ENCODE assay signal across 8 mouse cellular contexts in the genomic region with DNA sequence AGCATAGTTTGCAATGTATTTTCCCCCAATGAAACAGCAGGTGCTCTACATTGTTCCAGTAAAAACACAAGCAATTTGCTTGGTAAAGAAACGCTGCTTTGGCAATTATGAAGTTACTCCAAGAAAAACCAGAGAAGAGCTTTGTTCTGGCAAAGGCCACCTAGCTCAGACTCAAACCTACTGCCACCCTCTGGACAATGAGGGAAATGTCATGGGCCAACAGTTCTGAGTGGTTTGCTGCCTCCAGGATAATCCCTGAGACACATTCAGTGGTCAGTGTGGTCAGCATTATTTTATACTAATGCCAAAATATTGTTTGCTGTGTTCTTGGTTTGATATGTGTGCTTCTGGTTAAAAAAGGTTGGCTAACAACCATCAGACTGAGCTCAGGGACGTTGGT. TPM values are rescaled to one million over a fixed set of nuclear protein-coding genes. Genes with fewer than 3 reads are reported as not detected.
DNase-seq lines count a peak whose midpoint lies in the region; ATAC-seq and TF ChIP-seq lines count a peak whose summit lies in the region.

No protein-coding gene starts in this region.

- H3K27me3 ChIP-seq in liver, adult 2 months (ENCODE audit: control insufficient read depth, insufficient read depth, low read length) = no peaks in the 10 kb centered on the region
- H3K27me3 ChIP-seq in liver, embryonic 11.5 days (replicated peaks; ENCODE audit: control insufficient read depth, insufficient read depth, low read length) = no peaks in the 10 kb centered on the region
- no peaks in the 10 kb centered on the region for H3K27me3 ChIP-seq in neural tube, embryonic 14.5 days (ENCODE audit: control insufficient read depth, insufficient read depth, low read length)

- no peak for ATAC-seq in liver, embryonic 11.5 days (replicated peaks; ENCODE audit: low FRiP score)
- ATAC-seq in neural tube, embryonic 14.5 days (ENCODE audit: low read depth) = peak; percentile 66; the same call in 1 of the 2 replicates

- H3K27ac ChIP-seq in liver, adult 2 months (replicated peaks; ENCODE audit: insufficient read depth, low read depth, low read length) = no peak overlapping the region
- no peak overlapping the region for H3K27ac ChIP-seq in liver, embryonic 11.5 days (ENCODE audit: low read depth, low read length)
- H3K27ac ChIP-seq in left cerebral cortex, adult 2 months = no peak overlapping the region
- H3K27ac ChIP-seq in neural tube, embryonic 14.5 days (ENCODE audit: low read depth, low read length) = no peak overlapping the region

- intact Hi-C loops in heart, postnatal 36 days (cut with DNase I) = loop anchor here (1.0 to 5.0 kb wide), 2 partner anchors 56 to 90 kb away; partner anchors contain the start of gene 1810022K09Rik
- intact Hi-C loops in left cerebral cortex, adult 2 months (cut with DNase I) = loop anchor here (1.0 to 10.0 kb wide), 3 partner anchors 56 to 772 kb away; partner anchors contain the start of gene 1810022K09Rik

- peak; percentile 55 for DNase-seq in liver, adult 2 months (ENCODE audit: extremely low read depth, low read depth, low spot score)
- no peak for DNase-seq in liver, embryonic 11.5 days (ENCODE audit: low spot score)
- DNase-seq in MN1 (ENCODE audit: low spot score) = peak; percentile 7
- peak; percentile 6 for DNase-seq in cerebellum, adult 11 months
- peak; percentile 28 to 47 for DNase-seq in heart, postnatal 36 days
- DNase-seq in left cerebral cortex, adult 2 months (ENCODE audit: extremely low spot score in 1 of 2, low spot score in 2 of 2) = peak; percentile 26 to 39
- no peak for DNase-seq in spleen, postnatal 14 days (ENCODE audit: low spot score in 2 of 2)

- no peak overlapping the region for H3K9ac ChIP-seq in liver, adult 2 months (ENCODE audit: low read depth, low read length)
- no peak overlapping the region for H3K9ac ChIP-seq in liver, embryonic 11.5 days (ENCODE audit: low read depth, low read length)
- H3K9ac ChIP-seq in neural tube, embryonic 14.5 days (replicated peaks; ENCODE audit: low read depth, low read length) = no peak overlapping the region

- no peak for TF ChIP-seq POLR2A in liver, adult 2 months (IDR thresholded peaks at IDR 0.05; ENCODE audit: extremely low read depth, insufficient read depth, low read length)

- no peak overlapping the region for H3K4me3 ChIP-seq in liver, adult 2 months (ENCODE audit: insufficient read depth, low read depth, low read length)
- H3K4me3 ChIP-seq in liver, embryonic 11.5 days (ENCODE audit: low read depth, low read length) = no peak overlapping the region
- H3K4me3 ChIP-seq in left cerebral cortex, adult 2 months = no peak overlapping the region
- no peak overlapping the region for H3K4me3 ChIP-seq in neural tube, embryonic 14.5 days (ENCODE audit: low read depth, low read length)

- no peaks in the 10 kb centered on the region for H3K9me3 ChIP-seq in liver, embryonic 11.5 days (ENCODE audit: control insufficient read depth, low read length)
- no peaks in the 10 kb centered on the region for H3K9me3 ChIP-seq in neural tube, embryonic 14.5 days (ENCODE audit: control insufficient read depth, low read length)

- H3K4me2 ChIP-seq in liver, embryonic 11.5 days = no peak overlapping the region
- no peak overlapping the region for H3K4me2 ChIP-seq in neural tube, embryonic 14.5 days (ENCODE audit: low read depth, low read length)

- no peaks in the 10 kb centered on the region for H3K79me2 ChIP-seq in liver, adult 2 months (ENCODE audit: control insufficient read depth, insufficient read depth, low read length)

- WGBS in liver, adult 2 months = 37% methylated on average over 2 of the region's 2 CpGs
- WGBS in liver, embryonic 11.5 days = 42% methylated on average over 2 of the region's 2 CpGs
- WGBS in neural tube, embryonic 14.5 days = 55% methylated on average over 2 of the region's 2 CpGs

- TF ChIP-seq CTCF in liver, adult 2 months (IDR thresholded peaks at IDR 0.05; ENCODE audit: low read depth, low read length) = peak; percentile 69
- peak; percentile 78 for TF ChIP-seq CTCF in left cerebral cortex, adult 2 months (IDR thresholded peaks at IDR 0.05)

- no peaks in the 10 kb centered on the region for H3K36me3 ChIP-seq in liver, adult 2 months (ENCODE audit: control insufficient read depth, insufficient read depth, low read length)
- H3K36me3 ChIP-seq in liver, embryonic 11.5 days (ENCODE audit: control insufficient read depth, insufficient read depth, low read length) = no peaks in the 10 kb centered on the region
- no peaks in the 10 kb centered on the region for H3K36me3 ChIP-seq in neural tube, embryonic 14.5 days (ENCODE audit: control insufficient read depth, insufficient read depth, low read length)

- no peaks in the 10 kb centered on the region for H3K4me1 ChIP-seq in liver, adult 2 months (ENCODE audit: control insufficient read depth, insufficient read depth, low read length)
- no peaks in the 10 kb centered on the region for H3K4me1 ChIP-seq in liver, embryonic 11.5 days (replicated peaks; ENCODE audit: control insufficient read depth, insufficient read depth, low read length)
- no peaks in the 10 kb centered on the region for H3K4me1 ChIP-seq in neural tube, embryonic 14.5 days (ENCODE audit: control insufficient read depth, insufficient read depth, low read length)

RNA-seq across cellular contexts. Expression of gene Car13, which starts 25.6 kb away (rescaled TPM):
- 0.65 and 1.1 TPM in 2 replicates for total RNA-seq in liver, adult 2 months (2014; rRNA removed)
- polyA plus RNA-seq in liver, adult 2 months (2012; rRNA removed) = 0.09 and 0.16 TPM in 2 replicates
- 2.5 and 2.6 TPM in 2 replicates for polyA plus RNA-seq in liver, embryonic 11.5 days (2014; fragmentation: Nextera tagmentation; extraction: Ambion mirVana)
- total RNA-seq in heart, postnatal 36 days (2021) = 1 to 10 TPM in 1 of 2 experiments, under 1 TPM in 1; 0.60 to 1.2 TPM
- 1 to 10 TPM in 1 of 2 experiments, under 1 TPM in 1; 0.87 to 1.8 TPM for total RNA-seq in left cerebral cortex, adult 2 months (2021)
- 0.51 and 1.9 TPM in 2 replicates for polyA plus RNA-seq in neural tube, embryonic 14.5 days (2014; fragmentation: Nextera tagmentation; extraction: Ambion mirVana)

RNA-seq across cellular contexts. Expression of gene 1810022K09Rik, which starts 56.0 kb away (rescaled TPM):
- total RNA-seq in liver, adult 2 months (2014; rRNA removed) = 33.8 and 56.5 TPM in 2 replicates
- 3.4 and 4.5 TPM in 2 replicates for polyA plus RNA-seq in liver, adult 2 months (2012; rRNA removed)
- polyA plus RNA-seq in liver, embryonic 11.5 days (2014; fragmentation: Nextera tagmentation; extraction: Ambion mirVana) = 513 and 542 TPM in 2 replicates
- 10 to 100 TPM; 72.2 to 74.4 TPM for total RNA-seq in heart, postnatal 36 days (2021)
- total RNA-seq in left cerebral cortex, adult 2 months (2021) = 10 to 100 TPM; 74.4 to 81.5 TPM
- polyA plus RNA-seq in neural tube, embryonic 14.5 days (2014; fragmentation: Nextera tagmentation; extraction: Ambion mirVana) = 383 and 418 TPM in 2 replicates

Comparison
In these comparisons a context has a peak if more than half of its experiments do, and no peak if none do; other contexts are left out.
1. DNase-seq: peak in liver, adult 2 months (single experiment), MN1 (single experiment), cerebellum, adult 11 months (single experiment), heart, postnatal 36 days (2 of 2) and left cerebral cortex, adult 2 months (2 of 2); none in liver, embryonic 11.5 days (single experiment) and spleen, postnatal 14 days (0 of 2).